Mouse (Mus musculus): ENCODE data around the gene Krt4. TPM values are rescaled to one million over a fixed set of nuclear protein-coding genes. Genes with fewer than 3 reads are reported as not detected.

Krt4 gene
- total RNA-seq, 2 experiments from 2014 or later: not detected

- no peak for DNase-seq (ENCODE audit: low spot score in 2 of 2)
Measured at GRCm38 (mm10) chr15:101895216-101895615, 29.3 kb downstream of the Krt4 start.

GRCm38 (mm10) chr15:101892820-101893219 lies 31.7 kb downstream of the Krt4 start, which contains the start of gene Krt76:
Krt76 (minus strand) TSS chr15:101892920.
- DNase-seq (ENCODE audit: low spot score in 2 of 2): no peak

- DNase-seq (ENCODE audit: low spot score in 2 of 2): no peak
Measured at GRCm38 (mm10) chr15:101879776-101880175, 44.8 kb downstream of the Krt4 start.

GRCm38 (mm10) chr15:101878041-101878440 lies 46.5 kb downstream of the Krt4 start:
- no peak for DNase-seq (ENCODE audit: low spot score in 2 of 2)

GRCm38 (mm10) chr15:101874383-101874782 lies 50.2 kb downstream of the Krt4 start:
- DNase-seq (ENCODE audit: low spot score in 2 of 2): no peak

- DNase-seq (ENCODE audit: low spot score in 2 of 2): no peak
Measured at GRCm38 (mm10) chr15:101873231-101873630, 51.3 kb downstream of the Krt4 start.

GRCm38 (mm10) chr15:101869431-101869830 lies 55.1 kb downstream of the Krt4 start, which contains the start of gene Krt77:
Krt77 (minus strand) TSS chr15:101869705.
- DNase-seq (ENCODE audit: low spot score in 2 of 2): no peak

Small RNA genes within 50 kb of the gene (microRNA-seq; reads per million reads assigned to microRNA genes)
- not detected for gene Gm44356

Other genes starting within 250 kb of the Krt4 start
- not detected for gene Krt6b, start 244.4 kb downstream of the Krt4 start, total RNA-seq (2021)
- not detected for gene Krt6a, start 230.4 kb downstream of the Krt4 start, total RNA-seq (2021)
- gene Krt5, start 211.8 kb downstream of the Krt4 start, total RNA-seq (2021): not detected
- not detected for gene Krt71, start 181.6 kb downstream of the Krt4 start, total RNA-seq (2021)
- not detected for gene Krt72, start 138.3 kb downstream of the Krt4 start, total RNA-seq (2021)
- gene Krt73, start 122.4 kb downstream of the Krt4 start, total RNA-seq (2021): not detected
- not detected for gene Krt2, start 106.6 kb downstream of the Krt4 start, total RNA-seq (2021)
- gene Krt1, start 73.9 kb downstream of the Krt4 start, total RNA-seq (2021): under 1 TPM; 0.39 to 0.45 TPM
- gene Krt77, start 55.0 kb downstream of the Krt4 start, total RNA-seq (2021): not detected
- gene Krt76, start 31.8 kb downstream of the Krt4 start, total RNA-seq (2021): not detected
- gene Krt79, start 15.6 kb upstream of the Krt4 start, total RNA-seq (2021): 1 to 10 TPM; 1.2 to 1.4 TPM
- gene Krt78, start 29.6 kb upstream of the Krt4 start, total RNA-seq (2021): not detected
- 10 to 100 TPM; 18.8 TPM for gene Krt8, start 79.7 kb upstream of the Krt4 start, total RNA-seq (2021)
- 10 to 100 TPM; 17.3 to 22.9 TPM for gene Krt18, start 103.4 kb upstream of the Krt4 start, total RNA-seq (2021)
- gene Eif4b, start 149.0 kb upstream of the Krt4 start, total RNA-seq (2021): 100 to 1,000 TPM; 352 to 356 TPM
- gene Tns2, start 175.7 kb upstream of the Krt4 start, total RNA-seq (2021): 10 to 100 TPM; 60.9 to 63.6 TPM
- gene Spryd3, start 211.5 kb upstream of the Krt4 start, total RNA-seq (2021): 10 to 100 TPM; 32.5 to 35.9 TPM
- gene Igfbp6, start 219.6 kb upstream of the Krt4 start, total RNA-seq (2021): 10 to 100 TPM; 33.9 to 34.4 TPM
- 1 to 10 TPM in 1 of 2 experiments, under 1 TPM in 1; 0.78 to 3.8 TPM for gene Soat2, start 225.8 kb upstream of the Krt4 start, total RNA-seq (2021)

Data from adrenal gland, postnatal 4 days (tissue).